Mouse (Mus musculus): ENCODE measurements around the gene Gm45208. TPM values are rescaled to one million over a fixed set of nuclear protein-coding genes. Genes with fewer than 3 reads are reported as not detected.
"Not testable (repeated sequence)": the region's sequence is repeated elsewhere in the genome, so short reads cannot be mapped to it uniquely, and the experiment has no call there.

The Gm45208 gene
- total RNA-seq, 2 experiments from 2014 or later, result not detected

DNA sequence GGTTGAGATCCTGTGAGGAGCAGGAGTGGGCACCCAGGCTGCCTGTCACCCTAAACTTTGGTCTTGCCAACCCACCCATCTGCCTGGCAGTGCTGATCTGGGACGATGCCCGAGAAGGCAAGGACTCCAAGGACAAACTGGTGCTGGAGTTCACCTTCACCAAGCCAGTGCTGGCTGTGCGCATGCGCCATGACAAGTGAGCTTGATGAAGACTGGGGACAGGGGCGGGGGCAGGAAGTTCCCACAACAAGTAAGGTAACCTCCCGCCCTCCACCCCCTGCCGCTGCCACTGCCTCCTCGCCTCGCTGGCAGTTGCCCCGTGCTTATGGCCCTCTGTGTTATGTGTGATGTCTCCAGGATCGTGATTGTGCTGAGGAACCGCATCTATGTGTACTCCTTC is 3.8 kb downstream of the Gm45208 start:
- no peak for DNase-seq (ENCODE audit: extremely low spot score in 1 of 2, low spot score in 1 of 2)

DNA sequence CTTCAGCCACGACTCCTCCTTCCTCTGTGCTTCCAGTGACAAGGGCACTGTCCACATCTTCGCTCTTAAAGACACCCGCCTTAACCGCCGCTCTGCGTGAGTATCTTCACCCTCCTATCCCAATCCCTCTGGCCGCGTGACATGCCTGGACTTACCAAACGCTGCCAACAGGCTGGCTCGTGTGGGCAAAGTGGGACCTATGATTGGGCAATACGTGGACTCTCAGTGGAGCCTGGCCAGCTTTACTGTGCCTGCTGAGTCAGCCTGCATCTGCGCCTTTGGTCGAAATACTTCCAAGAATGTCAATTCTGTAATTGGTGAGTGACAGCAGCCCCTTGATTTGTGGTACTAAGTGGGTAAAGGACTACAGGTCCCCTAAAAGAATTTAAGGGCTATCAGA is 5.1 kb downstream of the Gm45208 start:
- DNase-seq (ENCODE audit: extremely low spot score in 1 of 2, low spot score in 1 of 2), result no peak

DNA sequence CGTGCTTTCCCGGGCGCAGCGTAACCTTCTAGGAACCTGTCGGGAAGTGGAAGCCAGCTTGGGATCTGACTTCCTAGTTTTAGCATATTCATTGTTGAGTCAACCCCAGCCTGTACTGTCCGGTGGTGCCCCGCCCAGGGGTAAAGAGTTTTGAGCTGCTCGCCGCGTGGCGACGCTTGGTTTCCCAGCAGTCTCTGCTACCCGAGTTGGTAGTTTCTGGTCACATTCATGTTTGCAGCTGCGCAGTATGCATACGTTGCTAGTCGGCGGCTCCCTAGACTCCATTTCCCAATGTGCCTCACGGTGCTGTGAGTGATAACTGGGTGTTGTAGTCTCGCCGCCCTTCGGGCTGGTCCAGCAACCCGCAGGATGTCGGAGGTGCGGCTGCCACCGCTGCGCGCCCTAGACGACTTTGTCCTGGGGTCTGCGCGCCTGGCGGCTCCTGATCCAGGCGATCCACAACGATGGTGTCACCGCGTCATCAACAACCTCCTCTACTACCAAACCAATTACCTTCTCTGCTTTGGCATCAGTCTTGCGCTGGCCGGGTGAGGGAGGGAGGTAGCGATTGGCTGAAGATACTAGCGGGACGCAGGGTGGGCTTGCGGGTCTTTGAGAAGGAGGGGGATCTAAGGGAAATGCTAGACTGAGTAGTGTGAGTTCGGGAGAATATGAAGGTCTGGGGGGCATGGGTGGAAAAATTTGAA is 6.3 kb downstream of the Gm45208 start, which contains the start of gene Praf2:
Gene Praf2 (plus strand): TSS at position 225 of the 707 bp plus-strand sequence.
- peak; percentile 50 to 64 for DNase-seq (ENCODE audit: extremely low spot score in 1 of 2, low spot score in 1 of 2)

DNA sequence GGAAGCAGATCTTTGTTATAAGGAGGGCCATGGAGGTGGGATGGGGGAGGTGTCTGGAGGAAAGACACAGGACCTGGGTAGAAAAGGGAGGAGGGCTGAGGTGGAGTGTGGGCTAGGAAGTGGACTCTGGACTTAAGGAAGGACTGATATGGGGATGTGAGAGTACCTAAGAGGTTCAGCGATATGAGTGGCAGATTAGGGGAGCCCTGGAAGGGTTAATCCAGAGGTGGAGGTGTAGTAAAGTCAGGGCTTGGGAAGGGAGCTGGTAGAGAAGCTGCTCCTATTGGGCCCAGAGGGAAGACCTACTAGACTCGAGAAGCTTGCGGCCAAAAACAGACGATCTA is 6.8 kb downstream of the Gm45208 start:
- no peak for DNase-seq (ENCODE audit: extremely low spot score in 1 of 2, low spot score in 1 of 2)

DNA sequence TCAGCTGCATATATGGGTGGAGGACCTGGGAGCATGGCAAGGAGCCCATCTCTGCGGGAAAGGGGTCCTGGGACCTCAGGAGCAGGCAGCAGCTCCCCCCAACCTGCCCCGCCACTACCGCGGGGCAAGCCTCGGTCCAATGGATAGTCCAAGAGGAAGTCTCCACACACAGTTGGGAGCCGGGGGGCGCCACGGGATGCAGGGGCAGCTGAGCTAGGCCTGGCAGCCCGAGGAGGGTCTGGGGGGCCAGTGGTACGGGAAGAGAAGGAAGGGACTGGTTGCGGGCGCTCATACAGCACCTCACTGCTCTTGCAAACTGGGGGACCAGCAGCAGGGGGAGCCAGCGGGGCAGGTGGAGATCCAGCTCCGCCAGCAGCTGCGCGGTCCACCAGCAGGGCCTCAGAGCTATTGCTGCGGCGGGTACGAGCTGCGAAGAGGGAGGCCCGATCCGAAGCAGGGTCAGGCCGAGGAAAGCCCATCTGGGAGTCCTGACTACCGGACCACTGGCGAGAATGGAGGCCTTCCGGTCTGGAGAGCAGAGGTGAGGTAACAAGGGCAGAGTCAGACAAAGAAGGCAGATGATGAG is 11.6 kb downstream of the Gm45208 start:
- DNase-seq (ENCODE audit: extremely low spot score in 1 of 2, low spot score in 1 of 2), result peak; percentile 42 to 72

DNA sequence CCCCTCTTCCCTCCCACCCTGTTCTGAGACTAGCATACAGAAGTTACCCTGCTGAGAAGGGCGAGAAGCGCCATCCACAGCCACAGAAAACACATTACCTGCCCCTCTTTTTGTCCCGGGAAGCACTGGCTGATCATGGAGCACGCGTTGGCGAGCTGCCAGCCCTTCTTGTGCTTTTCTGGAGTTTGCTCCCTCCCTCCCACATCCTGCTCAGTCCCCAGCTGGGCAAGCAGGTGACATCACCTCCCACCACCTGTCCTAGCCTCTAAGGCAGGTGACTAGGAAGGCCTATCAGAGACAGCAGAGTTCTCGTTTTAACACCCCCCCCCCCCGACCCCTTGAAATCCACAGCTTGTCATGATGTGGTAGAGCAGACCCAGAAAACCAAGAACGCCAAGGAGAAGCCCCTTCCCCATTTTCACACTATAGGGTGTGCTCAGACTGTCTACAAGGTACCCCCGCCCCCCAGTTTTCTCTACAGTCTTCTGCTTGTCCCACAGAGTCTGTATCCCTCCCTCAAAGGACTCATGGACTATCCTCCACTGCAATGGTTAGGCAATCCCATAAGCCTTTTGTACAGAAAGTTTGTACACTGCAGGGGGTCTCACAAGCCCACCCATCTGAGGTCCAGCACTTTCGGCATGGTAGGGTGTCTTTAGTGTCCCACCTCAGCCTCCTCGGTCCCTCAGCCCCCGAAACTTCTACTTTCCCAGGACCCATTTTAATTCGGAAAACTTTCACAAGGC is 17.5 kb downstream of the Gm45208 start:
- DNase-seq (ENCODE audit: extremely low spot score in 1 of 2, low spot score in 1 of 2), result no peak

DNA sequence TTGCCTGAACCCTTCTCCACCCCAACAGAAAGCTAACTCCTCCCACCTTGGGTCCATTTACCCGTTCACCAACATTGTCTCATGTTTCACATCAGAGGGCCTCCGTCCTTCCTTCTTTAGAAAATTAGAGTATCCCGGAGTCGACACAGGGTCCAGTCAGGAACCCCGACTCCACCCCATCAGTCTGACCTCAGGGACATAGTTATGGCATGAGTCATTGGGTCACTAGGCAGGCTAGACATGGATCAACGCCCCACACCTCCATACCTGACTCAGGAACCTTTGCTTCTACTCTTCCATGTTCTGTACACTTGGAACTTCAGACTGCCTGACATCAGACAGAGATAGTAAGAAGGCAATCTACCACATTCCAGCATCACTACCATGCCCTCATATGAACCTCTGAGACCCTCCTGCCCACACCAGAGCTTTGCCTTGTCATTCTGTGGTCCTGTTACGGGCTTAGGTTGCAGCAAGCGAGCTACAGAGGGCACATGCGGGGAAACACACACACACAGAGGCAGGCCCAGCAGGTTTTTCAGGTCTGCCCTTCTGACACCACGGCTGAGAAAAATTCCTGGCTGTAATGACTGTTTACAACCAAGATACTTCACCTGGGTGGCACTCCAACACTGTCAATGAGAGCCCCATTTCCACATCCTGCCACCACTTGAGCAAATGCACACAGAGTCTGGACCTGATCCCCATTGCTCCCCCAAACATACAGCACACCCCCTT is 18.2 kb downstream of the Gm45208 start:
- DNase-seq (ENCODE audit: extremely low spot score in 1 of 2, low spot score in 1 of 2), result no peak

DNA sequence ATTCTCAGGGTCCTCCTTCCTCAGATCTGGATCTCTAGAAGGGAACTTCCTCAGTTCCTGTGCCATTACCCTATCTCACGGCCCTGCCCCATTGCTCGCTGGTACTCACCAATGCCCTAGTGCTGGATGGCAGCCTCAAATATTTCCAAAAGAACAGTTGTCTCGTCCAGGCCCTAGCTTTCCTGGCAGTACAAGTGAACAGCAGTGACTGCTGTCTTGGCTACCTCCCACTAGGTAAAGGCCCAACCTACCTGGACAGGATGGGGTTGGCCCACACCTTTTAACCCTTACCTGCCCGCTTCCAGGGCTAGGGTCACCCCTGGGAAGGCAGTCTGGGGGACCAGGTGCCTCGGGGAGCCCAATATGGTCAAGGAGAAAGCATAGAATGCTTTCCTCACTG is 19.1 kb downstream of the Gm45208 start:
- DNase-seq (ENCODE audit: extremely low spot score in 1 of 2, low spot score in 1 of 2), result no peak

DNA sequence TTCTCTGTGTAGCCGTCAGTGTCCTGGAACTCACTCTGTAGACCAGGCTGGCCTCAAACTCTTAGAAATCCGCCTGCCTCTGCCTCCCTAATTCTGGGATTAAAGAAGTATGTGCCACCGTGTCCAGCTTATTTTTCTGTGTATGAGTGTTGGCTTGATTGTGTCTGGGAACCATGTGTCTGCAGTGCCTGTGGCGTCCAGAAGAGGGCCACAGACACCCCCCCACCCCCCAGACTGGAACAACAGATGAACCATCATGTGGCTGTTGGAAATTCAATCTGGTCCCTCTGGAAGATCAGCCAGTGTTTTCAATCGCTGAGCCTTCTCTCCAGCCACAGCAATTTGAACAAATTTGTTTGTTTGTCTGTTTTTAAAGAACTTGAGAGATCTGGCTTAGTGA is 21.4 kb downstream of the Gm45208 start:
- DNase-seq (ENCODE audit: extremely low spot score in 1 of 2, low spot score in 1 of 2), result no peak

DNA sequence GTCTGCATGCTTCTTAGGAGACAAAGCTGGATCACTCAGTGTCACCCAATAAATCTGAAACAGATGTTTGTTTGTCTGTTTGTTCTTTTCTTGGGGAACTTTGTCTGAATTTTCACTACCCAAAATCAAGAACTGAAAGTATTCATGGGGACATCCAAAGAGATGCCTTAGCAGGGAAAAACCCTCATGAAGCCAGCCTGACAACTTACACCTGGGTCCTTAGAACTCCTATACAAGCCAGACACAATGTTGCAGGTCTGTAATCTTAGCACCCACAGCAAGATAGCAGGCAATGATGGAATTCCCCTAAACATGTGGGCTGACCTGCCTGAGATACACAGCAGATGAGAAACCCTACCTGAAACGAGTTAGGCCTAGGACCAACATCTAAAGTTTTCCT is 22.9 kb downstream of the Gm45208 start:
- DNase-seq (ENCODE audit: extremely low spot score in 1 of 2, low spot score in 1 of 2), result no peak

DNA sequence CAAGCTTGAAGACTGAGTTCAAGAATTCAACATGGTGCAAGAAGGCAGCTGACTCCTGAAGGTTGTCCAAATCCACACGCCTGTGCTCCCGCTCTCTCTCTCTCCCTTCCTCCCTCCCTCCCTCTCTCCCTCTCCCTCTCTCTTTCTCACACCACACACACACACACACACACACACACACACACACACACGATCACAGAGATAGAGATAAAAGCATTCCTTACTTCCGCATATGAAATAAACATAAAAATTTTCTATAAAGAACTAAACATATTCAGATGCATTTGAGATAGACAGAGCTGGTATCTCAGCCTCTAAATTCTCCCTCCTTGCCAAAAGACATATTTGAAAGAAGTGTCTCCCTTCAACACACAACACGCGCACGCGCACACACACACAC is 23.4 kb downstream of the Gm45208 start:
- DNase-seq (ENCODE audit: extremely low spot score in 1 of 2, low spot score in 1 of 2), result no peak

DNA sequence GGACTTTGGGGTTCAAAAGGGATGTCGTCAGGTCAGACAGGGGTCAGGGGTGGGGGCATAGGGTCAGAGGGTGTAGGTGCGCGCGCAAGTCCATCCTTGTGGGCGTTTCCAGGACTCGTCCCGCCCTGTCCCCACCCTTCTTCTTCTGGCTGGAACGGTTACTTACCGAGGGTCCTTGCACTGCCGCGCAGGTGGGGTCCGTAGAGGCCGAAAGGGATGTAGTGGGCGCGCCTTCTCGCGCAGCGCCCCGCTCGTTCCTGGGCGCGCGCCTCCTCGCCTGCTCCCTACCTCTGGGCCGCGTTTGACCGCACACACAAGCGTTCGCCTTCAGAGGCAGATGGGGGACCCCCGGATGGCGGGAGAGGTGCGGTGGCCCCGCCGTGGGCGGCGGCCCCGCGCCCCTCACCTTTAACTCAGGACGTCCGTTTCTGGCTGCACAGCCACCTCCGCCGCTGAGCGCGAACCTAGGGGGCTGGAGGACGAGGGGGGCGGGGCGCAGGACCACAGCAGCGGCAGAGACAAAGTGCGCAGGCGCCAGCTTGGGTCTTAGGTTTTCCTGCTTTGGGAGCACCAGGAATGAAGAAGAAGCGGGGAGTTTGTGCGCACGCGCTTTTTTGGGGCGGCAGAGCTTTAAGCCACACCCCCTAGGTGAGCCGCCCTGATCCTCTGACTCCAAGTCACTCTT is 28.5 kb downstream of the Gm45208 start, which contains the start of gene Ccdc120:
Gene Ccdc120 (minus strand): TSS at position 474 of the 685 bp plus-strand sequence.
- peak in 1 of 2 experiments; percentile 59 for DNase-seq (ENCODE audit: extremely low spot score in 1 of 2, low spot score in 1 of 2)

DNA sequence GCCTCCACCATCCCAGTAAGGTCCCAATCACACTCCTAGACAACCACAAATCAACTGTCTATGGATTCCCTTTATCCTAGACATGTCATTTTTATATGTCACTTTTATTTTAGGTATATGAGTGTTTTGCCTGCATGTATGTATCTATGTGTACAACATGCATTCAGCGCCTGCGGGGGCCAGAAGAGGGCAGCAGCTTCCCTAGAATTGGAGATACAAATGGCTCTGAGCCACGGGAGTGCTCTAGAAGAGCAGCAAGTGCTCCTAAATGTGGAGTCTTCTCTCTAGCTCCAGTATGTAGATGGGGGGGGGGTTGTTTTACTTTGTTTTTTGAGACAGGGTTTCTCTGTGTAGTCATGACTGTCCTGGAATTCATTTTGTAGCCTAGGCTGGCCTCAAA is 31.6 kb downstream of the Gm45208 start:
- DNase-seq (ENCODE audit: extremely low spot score in 1 of 2, low spot score in 1 of 2), result not testable (repeated sequence)

DNA sequence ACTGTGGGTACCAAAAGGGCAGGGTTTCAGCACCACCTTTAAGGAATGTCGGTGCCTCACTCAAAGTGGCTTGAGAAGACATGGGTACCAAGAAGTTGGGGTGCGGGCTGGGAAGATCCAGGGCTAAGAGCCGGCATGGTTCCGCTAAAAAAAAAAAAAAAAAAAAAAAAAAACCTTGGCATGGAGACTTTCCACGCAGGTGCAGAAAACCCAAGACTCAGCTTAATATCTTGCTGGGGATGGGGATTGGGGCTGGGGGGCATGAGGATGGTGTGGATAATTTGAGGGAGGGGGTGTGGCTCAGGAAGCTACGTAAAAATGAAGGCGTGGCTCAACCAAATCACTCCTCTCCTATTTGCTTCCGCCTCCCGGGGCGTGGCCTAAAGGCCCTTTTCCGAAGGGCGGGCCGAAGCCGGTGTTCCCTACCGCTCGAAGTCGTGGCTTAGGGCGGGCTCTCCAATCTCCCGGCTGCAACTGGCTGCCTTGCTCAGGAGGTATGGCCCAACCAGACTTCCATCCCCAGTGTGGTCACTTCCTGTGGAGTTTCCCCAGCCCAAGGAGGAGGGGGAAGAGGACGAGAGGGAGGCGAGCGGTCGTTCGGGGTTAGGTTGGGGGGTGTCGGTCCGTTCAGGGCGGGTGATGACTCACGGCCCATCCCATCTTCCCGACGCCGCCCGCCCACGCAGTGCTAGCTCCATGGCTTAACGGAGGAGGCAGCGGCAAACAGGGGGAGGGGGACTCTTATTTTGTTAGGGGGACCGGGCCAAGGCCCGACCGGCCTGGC is 40.3 kb downstream of the Gm45208 start, which contains the start of gene Tfe3:
Gene Tfe3 (plus strand): TSS at position 424 of the 784 bp plus-strand sequence.
- DNase-seq (ENCODE audit: extremely low spot score in 1 of 2, low spot score in 1 of 2), result peak; percentile 50 to 64

DNA sequence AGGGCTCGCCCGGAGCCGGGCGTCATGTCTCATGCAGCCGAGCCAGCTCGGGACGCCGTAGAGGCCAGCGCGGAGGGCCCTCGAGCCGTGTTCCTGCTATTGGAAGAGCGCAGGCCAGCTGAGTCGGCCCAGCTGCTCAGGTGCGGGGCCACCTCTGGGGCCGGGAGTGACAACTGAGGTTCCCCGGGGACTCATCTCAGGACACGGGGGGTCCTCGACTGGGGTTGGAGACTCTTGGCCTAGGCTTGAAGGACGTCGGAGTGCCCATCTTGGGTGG is 40.8 kb downstream of the Gm45208 start:
- DNase-seq (ENCODE audit: extremely low spot score in 1 of 2, low spot score in 1 of 2), result no peak

DNA sequence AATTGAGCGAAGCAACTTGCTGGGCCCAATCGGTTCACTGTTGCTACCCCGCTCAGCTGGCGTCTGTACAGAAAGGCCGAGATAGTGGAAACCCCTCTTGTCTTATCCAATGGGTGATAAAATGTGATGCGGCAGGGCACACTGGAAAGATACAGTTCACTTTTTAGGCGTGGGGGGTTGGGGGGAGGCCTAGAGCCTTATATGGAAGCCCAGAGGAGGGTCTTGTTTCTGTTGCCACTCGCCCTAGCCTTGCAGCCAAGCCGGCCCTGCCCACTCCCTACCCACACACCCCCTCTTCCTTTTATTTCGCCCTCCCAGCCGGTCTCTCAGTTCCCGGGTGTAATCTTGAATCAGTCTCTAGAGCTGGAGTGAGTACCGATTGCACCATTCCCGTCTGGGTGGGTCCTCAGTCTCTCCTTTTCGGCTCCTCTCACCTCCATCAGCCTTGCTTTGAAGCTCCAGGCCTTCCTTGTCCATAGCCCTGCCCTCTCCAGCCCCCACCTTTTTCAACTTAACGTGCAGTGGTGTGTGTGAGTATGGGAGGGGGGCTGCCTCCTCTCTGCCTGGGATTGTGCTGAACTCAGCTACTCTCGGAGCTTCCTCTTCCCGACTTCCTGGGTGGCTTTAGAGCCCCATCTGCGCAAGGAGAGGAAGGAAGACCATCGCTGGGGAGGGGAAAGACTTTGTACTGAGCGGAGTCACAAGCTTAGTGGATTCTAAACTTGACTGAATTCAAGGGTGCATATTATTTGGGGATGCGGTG is 41.8 kb downstream of the Gm45208 start:
- no peak for DNase-seq (ENCODE audit: extremely low spot score in 1 of 2, low spot score in 1 of 2)

DNA sequence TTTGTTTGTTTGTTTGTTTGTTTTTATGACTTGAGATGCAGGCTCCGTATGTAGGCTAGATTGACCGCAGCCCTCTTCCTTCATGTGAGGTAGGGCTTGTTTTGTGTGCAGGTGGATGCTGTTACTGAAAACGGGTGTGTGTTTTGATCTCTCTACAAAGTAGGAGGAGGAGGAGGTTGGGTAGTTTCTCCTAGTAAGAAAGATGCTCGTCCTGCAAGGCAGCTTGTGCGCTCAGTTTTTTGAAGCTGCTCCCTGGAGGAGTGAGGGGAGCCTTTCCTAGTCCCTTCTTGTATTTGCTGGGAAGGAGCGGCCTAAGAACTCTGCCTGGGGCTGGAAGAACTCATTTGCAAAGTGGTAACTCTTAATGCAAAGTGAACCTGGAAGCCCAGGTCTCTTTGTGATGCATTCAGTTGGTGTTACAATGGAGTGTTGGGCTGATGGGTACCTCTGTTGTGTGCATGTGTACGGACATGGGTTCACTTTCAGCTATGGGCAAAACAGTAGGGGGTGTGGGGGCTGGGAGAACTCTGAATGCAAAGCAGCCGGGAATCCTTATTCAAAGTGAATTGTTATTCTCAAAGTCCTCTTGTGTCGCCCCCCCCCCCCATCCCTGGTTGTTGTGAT is 42.7 kb downstream of the Gm45208 start:
- DNase-seq (ENCODE audit: extremely low spot score in 1 of 2, low spot score in 1 of 2), result no peak

DNA sequence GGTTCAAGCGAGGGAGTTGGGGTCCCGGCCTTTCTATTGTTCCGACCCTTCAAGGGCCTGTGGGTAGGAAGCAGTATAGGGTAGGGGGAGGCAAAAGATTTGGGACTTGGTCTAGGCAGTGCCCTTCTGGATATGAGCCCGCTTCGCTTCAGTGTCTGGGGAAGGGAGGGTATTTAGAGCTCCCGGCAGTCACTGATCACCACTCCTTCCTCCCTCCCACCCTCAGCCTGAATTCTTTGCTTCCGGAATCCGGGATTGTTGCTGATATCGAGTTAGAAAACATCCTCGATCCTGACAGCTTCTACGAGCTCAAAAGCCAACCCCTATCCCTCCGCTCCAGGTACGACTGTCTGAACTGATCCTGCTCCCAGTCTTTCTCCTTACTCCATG is 43.2 kb downstream of the Gm45208 start:
- no peak for DNase-seq (ENCODE audit: extremely low spot score in 1 of 2, low spot score in 1 of 2)

DNA sequence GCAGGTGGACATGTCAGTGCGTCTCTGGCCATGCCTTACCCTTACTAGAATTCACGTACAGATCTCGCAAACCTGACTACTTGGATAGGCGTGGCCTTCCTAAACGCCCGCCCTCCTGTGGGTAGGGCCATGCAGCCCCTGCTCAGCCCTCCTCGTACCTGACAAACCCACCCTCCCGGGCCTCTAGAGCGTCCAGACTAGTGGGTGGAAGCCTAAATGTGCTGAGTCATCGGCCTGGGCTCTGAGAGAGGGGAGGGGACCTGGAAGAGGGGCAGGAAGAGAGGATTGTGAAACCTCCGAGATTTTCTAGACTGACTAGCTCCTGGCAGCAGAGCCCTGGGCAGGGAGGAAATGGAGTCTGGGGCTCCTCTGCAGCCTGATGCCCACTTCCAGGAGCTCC is 43.7 kb downstream of the Gm45208 start:
- DNase-seq (ENCODE audit: extremely low spot score in 1 of 2, low spot score in 1 of 2), result no peak
